Mouse (Mus musculus) left cerebral cortex, postnatal 14 days (tissue): ENCODE results near the gene Ddr2. TPM values are rescaled to one million over a fixed set of nuclear protein-coding genes. Genes with fewer than 3 reads are reported as not detected.
A peak's percentile ranks its signal among the peaks of the same experiment; 100 is the strongest.
"Not testable (repeated sequence)": the region's sequence is repeated elsewhere in the genome, so short reads cannot be mapped to it uniquely, and the experiment has no call there.

Experiments
- DNase-seq, 2 experiments: peaks; one replicate each; pipeline ENCODE4 v3.0.0; 2021 to 2022; ENCODE audit warnings: low spot score in 2 of 2, mixed read lengths in 1 of 2
- intact Hi-C: fragments of 180-260 bp; cut with DNase I; formaldehyde crosslinking; loops from one replicate; pipeline ENCODE4 v1.15.1; 2025
- total RNA-seq, 2 experiments: library from RNA; stranded (reverse); gene quantifications; 2 replicates each; pipeline ENCODE4 v1.2.3; 2021

Gene Ddr2
- total RNA-seq, 2 experiments from 2014 or later = 7.6 to 9.9 TPM

- DNase-seq = no peak
- intact Hi-C loops = no loop called here
These were observed 1.2 kb upstream of the Ddr2 start for GRCm38 (mm10) chr1:170111651-170112226.

- DNase-seq = no peak
These were observed 616 bp downstream of the Ddr2 start for GRCm38 (mm10) chr1:170109776-170110515.

GRCm38 (mm10) chr1:170102814-170103213 is 7.7 kb downstream of the Ddr2 start:
- DNase-seq, intact Hi-C loops: not testable (repeated sequence)

More at GRCm38 (mm10) chr1:170109776-170110515, 616 bp downstream of the Ddr2 start:
- intact Hi-C loops = no loop called here

- intact Hi-C loops = no loop called here
- no peak for DNase-seq
These were observed 23.9 kb downstream of the Ddr2 start for GRCm38 (mm10) chr1:170086631-170087030.

- intact Hi-C loops = no loop called here
- DNase-seq = peak; percentile 6 to 11
These were observed 26.3 kb downstream of the Ddr2 start for GRCm38 (mm10) chr1:170084151-170084796.

GRCm38 (mm10) chr1:170080907-170081306 is 29.7 kb downstream of the Ddr2 start:
- no peak for DNase-seq
- intact Hi-C loops = no loop called here

GRCm38 (mm10) chr1:170079465-170079864 is 31.1 kb downstream of the Ddr2 start:
- intact Hi-C loops = no loop called here
- DNase-seq = no peak

- intact Hi-C loops = no loop called here
- DNase-seq = no peak
These were observed 34.2 kb downstream of the Ddr2 start for GRCm38 (mm10) chr1:170076339-170076738.

- intact Hi-C loops = no loop called here
These were observed 36.8 kb downstream of the Ddr2 start for GRCm38 (mm10) chr1:170073768-170074167.

GRCm38 (mm10) chr1:170069143-170069542 is 41.4 kb downstream of the Ddr2 start:
- intact Hi-C loops = no loop called here

More at GRCm38 (mm10) chr1:170073768-170074167, 36.8 kb downstream of the Ddr2 start:
- DNase-seq = no peak

GRCm38 (mm10) chr1:170065931-170066330 is 44.6 kb downstream of the Ddr2 start:
- intact Hi-C loops = no loop called here

More at GRCm38 (mm10) chr1:170069143-170069542, 41.4 kb downstream of the Ddr2 start:
- DNase-seq = no peak

GRCm38 (mm10) chr1:170065009-170065408 is 45.6 kb downstream of the Ddr2 start:
- no peak for DNase-seq
- intact Hi-C loops = no loop called here

More at GRCm38 (mm10) chr1:170065931-170066330, 44.6 kb downstream of the Ddr2 start:
- no peak for DNase-seq

- intact Hi-C loops = no loop called here
- no peak for DNase-seq
These were observed 46.5 kb downstream of the Ddr2 start for GRCm38 (mm10) chr1:170064083-170064494.

GRCm38 (mm10) chr1:170060214-170060613 is 50.3 kb downstream of the Ddr2 start:
- intact Hi-C loops = no loop called here
- no peak for DNase-seq

- no peak for DNase-seq
- intact Hi-C loops = no loop called here
These were observed 51.2 kb downstream of the Ddr2 start for GRCm38 (mm10) chr1:170059347-170059746.

- peak in 1 of 2 experiments; percentile 21 for DNase-seq
- intact Hi-C loops = no loop called here
These were observed 52.5 kb downstream of the Ddr2 start for GRCm38 (mm10) chr1:170058051-170058450.

GRCm38 (mm10) chr1:170057607-170058006 is 53.0 kb downstream of the Ddr2 start:
- no peak for DNase-seq
- intact Hi-C loops = no loop called here

GRCm38 (mm10) chr1:170056921-170057320 is 53.6 kb downstream of the Ddr2 start:
- DNase-seq = no peak
- intact Hi-C loops = no loop called here

- no peak for DNase-seq
- intact Hi-C loops = no loop called here
These were observed 54.3 kb downstream of the Ddr2 start for GRCm38 (mm10) chr1:170056214-170056613.

GRCm38 (mm10) chr1:170052469-170053065 is 58.0 kb downstream of the Ddr2 start:
- no peak for DNase-seq
- intact Hi-C loops = no loop called here
